Mouse (Mus musculus): ENCODE measurements around the gene Rac3. TPM values are rescaled to one million over a fixed set of nuclear protein-coding genes. Genes with fewer than 3 reads are reported as not detected.
"Not testable (repeated sequence)": the region's sequence is repeated elsewhere in the genome, so short reads cannot be mapped to it uniquely, and the experiment has no call there.

Gene Rac3
- polyA plus RNA-seq, 1 experiment from 2014 or later, result 58.2 TPM

GRCm38 (mm10) chr11:120744121-120744701 is 22.9 kb downstream of the Rac3 start:
- no peaks in the 10 kb centered on the region for H3K36me3 ChIP-seq
- no peak overlapping the region for H3K27ac ChIP-seq
- 73% methylated on average over 7 of the region's 7 CpGs for WGBS
- no peak overlapping the region for H3K4me3 ChIP-seq
- DNase-seq (ENCODE audit: low spot score), result no peak
- H3K9me3 ChIP-seq, result no peaks in the 10 kb centered on the region
- H3K4me1 ChIP-seq (replicated peaks), result no peaks in the 10 kb centered on the region
- no peaks in the 10 kb centered on the region for H3K27me3 ChIP-seq (ENCODE audit: insufficient read depth, poor library complexity, severe bottlenecking)

GRCm38 (mm10) chr11:120747974-120748373 is 26.7 kb downstream of the Rac3 start:
- Histone ChIP-seq H3K4me1 (replicated peaks) (no peaks in the 10 kb centered on the region), H3K4me3 (no peak overlapping the region), H3K27me3 (ENCODE audit: insufficient read depth, poor library complexity, severe bottlenecking) (no peaks in the 10 kb centered on the region), H3K9me3 (no peaks in the 10 kb centered on the region), H3K36me3 (no peaks in the 10 kb centered on the region), H3K27ac (no peak overlapping the region)
- no peak for DNase-seq (ENCODE audit: low spot score)
- 84% methylated on average over 4 of the region's 4 CpGs for WGBS

GRCm38 (mm10) chr11:120749430-120749829 is 28.2 kb downstream of the Rac3 start:
- H3K9me3 ChIP-seq, result no peaks in the 10 kb centered on the region
- H3K36me3 ChIP-seq, result no peaks in the 10 kb centered on the region
- H3K27me3 ChIP-seq (ENCODE audit: insufficient read depth, poor library complexity, severe bottlenecking), result no peaks in the 10 kb centered on the region
- WGBS, result 62% methylated on average over 8 of the region's 8 CpGs
- H3K27ac ChIP-seq, result no peak overlapping the region
- no peak for DNase-seq (ENCODE audit: low spot score)
- H3K4me1 ChIP-seq (replicated peaks), result no peaks in the 10 kb centered on the region
- H3K4me3 ChIP-seq, result no peak overlapping the region

- 78% methylated on average over 4 of the region's 4 CpGs for WGBS
- H3K4me3 ChIP-seq, result no peak overlapping the region
- no peaks in the 10 kb centered on the region for H3K4me1 ChIP-seq (replicated peaks)
- no peaks in the 10 kb centered on the region for H3K27me3 ChIP-seq (ENCODE audit: insufficient read depth, poor library complexity, severe bottlenecking)
- no peaks in the 10 kb centered on the region for H3K36me3 ChIP-seq
- no peak overlapping the region for H3K27ac ChIP-seq
- H3K9me3 ChIP-seq, result peaks cover under 1% of the 10 kb centered on the region; the same call in 1 of the 2 replicates
- no peak for DNase-seq (ENCODE audit: low spot score)
Measured at GRCm38 (mm10) chr11:120751606-120752005, 30.3 kb downstream of the Rac3 start.

- WGBS, result 93% methylated on average over 9 of the region's 9 CpGs
- Histone ChIP-seq H3K9me3 (peaks cover 34% of the 10 kb centered on the region), H3K27me3 (ENCODE audit: insufficient read depth, poor library complexity, severe bottlenecking) (peaks cover 26% of the 10 kb centered on the region), H3K27ac (no peak overlapping the region), H3K4me3 (no peak overlapping the region), H3K36me3 (no peaks in the 10 kb centered on the region), H3K4me1 (replicated peaks) (peaks cover 3% of the 10 kb centered on the region; the same call in 1 of the 2 replicates)
- no peak for DNase-seq (ENCODE audit: low spot score)
Measured at GRCm38 (mm10) chr11:120760236-120760635, 39.0 kb downstream of the Rac3 start.

- no peak for DNase-seq (ENCODE audit: low spot score)
- WGBS, result 73% methylated on average over 14 of the region's 14 CpGs
- no peak overlapping the region for H3K4me3 ChIP-seq
- H3K4me1 ChIP-seq (replicated peaks), result peaks cover 3% of the 10 kb centered on the region; the same call in 1 of the 2 replicates
- no peaks in the 10 kb centered on the region for H3K36me3 ChIP-seq
- H3K27me3 ChIP-seq (ENCODE audit: insufficient read depth, poor library complexity, severe bottlenecking), result peaks cover 29% of the 10 kb centered on the region
- peaks cover 30% of the 10 kb centered on the region for H3K9me3 ChIP-seq
- no peak overlapping the region for H3K27ac ChIP-seq
Measured at GRCm38 (mm10) chr11:120761811-120762671, 40.8 kb downstream of the Rac3 start.

- Histone ChIP-seq H3K27me3 (ENCODE audit: insufficient read depth, poor library complexity, severe bottlenecking) (peaks cover 29% of the 10 kb centered on the region), H3K9me3 (peaks cover 25% of the 10 kb centered on the region), H3K4me3 (peak within 1 kb of the TSS; percentile 30; the same call in 1 of the 2 replicates)
- H3K27ac ChIP-seq; H3K4me1 ChIP-seq (replicated peaks); DNase-seq (ENCODE audit: low spot score); H3K36me3 ChIP-seq: not testable (repeated sequence)
- 21% methylated on average over 14 of the region's 14 CpGs for WGBS
Measured at GRCm38 (mm10) chr11:120762672-120763041, 41.4 kb downstream of the Rac3 start, which contains the start of gene Hmga1b. Gene Hmga1b (plus strand): TSS chr11:120762794.

- peak overlapping the region; percentile 30; the same call in 1 of the 2 replicates for H3K4me3 ChIP-seq
- not testable (repeated sequence) for H3K4me1 ChIP-seq (replicated peaks); H3K27ac ChIP-seq; DNase-seq (ENCODE audit: low spot score); H3K36me3 ChIP-seq
- 16% methylated on average over 11 of the region's 23 CpGs for WGBS
- peaks cover 29% of the 10 kb centered on the region for H3K27me3 ChIP-seq (ENCODE audit: insufficient read depth, poor library complexity, severe bottlenecking)
- peaks cover 18% of the 10 kb centered on the region for H3K9me3 ChIP-seq
Measured at GRCm38 (mm10) chr11:120763121-120763999, 42.1 kb downstream of the Rac3 start.

- H3K27ac ChIP-seq; H3K4me1 ChIP-seq (replicated peaks); H3K4me3 ChIP-seq; H3K9me3 ChIP-seq; H3K36me3 ChIP-seq; DNase-seq (ENCODE audit: low spot score): not testable (repeated sequence)
- peaks cover 20% of the 10 kb centered on the region for H3K27me3 ChIP-seq (ENCODE audit: insufficient read depth, poor library complexity, severe bottlenecking)
- 87% methylated on average over 4 of the region's 7 CpGs for WGBS
Measured at GRCm38 (mm10) chr11:120767023-120767422, 45.8 kb downstream of the Rac3 start.

GRCm38 (mm10) chr11:120768206-120768605 is 46.9 kb downstream of the Rac3 start:
- Histone ChIP-seq H3K27ac (no peak overlapping the region), H3K36me3 (no peaks in the 10 kb centered on the region), H3K4me1 (replicated peaks) (0 out of 2 replicates have a peak, but pooled peaks cover 2% of the 10 kb centered on the region), H3K4me3 (no peak overlapping the region), H3K9me3 (no peaks in the 10 kb centered on the region), H3K27me3 (ENCODE audit: insufficient read depth, poor library complexity, severe bottlenecking) (peaks cover 13% of the 10 kb centered on the region; the same call in 1 of the 2 replicates)
- 79% methylated on average over 1 of the region's 1 CpGs for WGBS
- DNase-seq (ENCODE audit: low spot score), result no peak

GRCm38 (mm10) chr11:120772749-120773148 is 51.5 kb downstream of the Rac3 start:
- H3K27me3 ChIP-seq (ENCODE audit: insufficient read depth, poor library complexity, severe bottlenecking), result no peaks in the 10 kb centered on the region
- H3K4me1 ChIP-seq (replicated peaks), result peaks cover 23% of the 10 kb centered on the region
- 76% methylated on average over 3 of the region's 3 CpGs for WGBS
- H3K36me3 ChIP-seq, result no peaks in the 10 kb centered on the region
- no peak overlapping the region for H3K4me3 ChIP-seq
- no peak overlapping the region for H3K27ac ChIP-seq
- H3K9me3 ChIP-seq, result no peaks in the 10 kb centered on the region
- DNase-seq (ENCODE audit: low spot score), result no peak
